Mouse (Mus musculus) heart, postnatal 0 days (tissue): ENCODE results near the gene Cd72.

Experiments
- CTCF ChIP-seq: IDR thresholded peaks from 2 replicates; pipeline ENCODE4 v1.5.1; 2016; ENCODE audit warnings: antibody characterized with exemption, control low read depth, low read depth
- EP300 ChIP-seq: IDR thresholded peaks from 2 replicates; pipeline ENCODE4 v1.6.1; 2016; ENCODE audit warnings: antibody characterized with exemption, low read depth

GRCm38 (mm10) chr4:43415221-43416070 is 39.0 kb downstream of the Cd72 start:
- TF ChIP-seq CTCF (no peak), EP300 (no peak)
